Mouse (Mus musculus): ENCODE measurements at regions not wholly inside any gene's neighbourhood (a gene's known extent, or its start where the extent isn't known, plus 50 kb on each side); places are given as distances from the start of the nearest gene placed in this dataset.
A peak's percentile ranks its signal among the peaks of the same experiment; 100 is the strongest.

DNA sequence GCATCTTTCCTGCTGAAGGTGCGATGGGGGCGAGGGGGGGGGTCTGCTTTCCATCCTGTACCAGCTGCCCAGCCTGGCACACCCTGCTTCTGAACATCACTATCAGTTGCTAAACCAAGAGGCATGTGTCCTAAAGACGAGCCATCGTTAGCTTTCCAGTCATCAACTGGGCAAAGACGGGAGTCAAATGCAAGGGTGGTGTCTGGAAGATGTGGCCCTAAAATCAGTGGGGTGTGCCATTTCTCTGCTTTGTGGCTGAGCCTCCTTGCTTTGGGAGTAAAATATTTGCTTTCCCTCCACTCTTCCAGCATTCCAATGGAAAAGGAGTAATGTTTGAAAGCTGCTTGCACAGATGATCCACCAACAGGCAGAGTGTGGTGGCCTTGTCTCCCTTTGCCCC lies 246.0 kb upstream of the Irx1 start:
- H3K4me2 ChIP-seq (ENCODE audit: low read length) = no peak overlapping the region
- no peak overlapping the region for H3K4me3 ChIP-seq (ENCODE audit: low read depth, low read length)
- DNase-seq (ENCODE audit: low spot score) (no peak), ATAC-seq (no peak)
- WGBS = 87% methylated on average over 5 of the region's 5 CpGs
- H3K27me3 ChIP-seq (replicated peaks; ENCODE audit: control insufficient read depth, insufficient read depth, low read length) = no peaks in the 10 kb centered on the region
- no peaks in the 10 kb centered on the region for H3K9me3 ChIP-seq (replicated peaks; ENCODE audit: control insufficient read depth, low read length)
- H3K9ac ChIP-seq (ENCODE audit: low read length) = no peak overlapping the region
- no peak overlapping the region for H3K27ac ChIP-seq (ENCODE audit: low read depth, low read length)
- no peaks in the 10 kb centered on the region for H3K36me3 ChIP-seq (ENCODE audit: control insufficient read depth, insufficient read depth, low read length)
- H3K4me1 ChIP-seq (ENCODE audit: control insufficient read depth, insufficient read depth, low read length) = no peaks in the 10 kb centered on the region

DNA sequence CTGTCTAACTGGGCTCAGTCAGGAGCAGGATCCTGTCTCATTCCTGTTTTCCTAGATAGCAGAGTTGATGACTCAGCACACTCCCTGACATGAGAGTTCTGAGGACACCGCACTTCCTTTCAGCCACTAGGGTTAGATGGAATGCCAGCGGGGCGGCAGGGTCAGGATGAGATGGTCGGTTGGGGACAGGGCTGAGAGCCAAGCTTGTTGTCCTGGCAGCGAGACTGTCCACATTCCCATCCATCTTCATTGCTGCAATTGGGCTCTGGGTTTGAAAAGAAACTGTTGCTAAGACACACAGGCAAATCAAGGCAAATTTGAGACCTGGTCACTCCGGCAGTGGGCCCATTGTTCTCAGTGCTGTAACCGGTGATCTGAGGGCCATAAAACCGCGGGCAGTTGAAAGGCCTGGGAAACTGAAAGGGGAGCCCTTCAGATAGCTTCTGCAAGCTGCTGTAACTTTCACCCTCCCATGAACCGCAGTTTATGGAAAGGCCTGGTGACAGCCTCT lies 246.5 kb upstream of the Irx1 start:
- Histone ChIP-seq H3K4me2 (ENCODE audit: low read length) (no peak overlapping the region), H3K9me3 (replicated peaks; ENCODE audit: control insufficient read depth, low read length) (no peaks in the 10 kb centered on the region), H3K4me1 (ENCODE audit: control insufficient read depth, insufficient read depth, low read length) (no peaks in the 10 kb centered on the region), H3K4me3 (ENCODE audit: low read depth, low read length) (no peak overlapping the region), H3K27me3 (replicated peaks; ENCODE audit: control insufficient read depth, insufficient read depth, low read length) (no peaks in the 10 kb centered on the region), H3K27ac (ENCODE audit: low read depth, low read length) (no peak overlapping the region), H3K36me3 (ENCODE audit: control insufficient read depth, insufficient read depth, low read length) (no peaks in the 10 kb centered on the region), H3K9ac (ENCODE audit: low read length) (no peak overlapping the region)
- 23% methylated on average over 10 of the region's 10 CpGs for WGBS
- DNase-seq (ENCODE audit: low spot score) = peak; percentile 2
- no peak for ATAC-seq

DNA sequence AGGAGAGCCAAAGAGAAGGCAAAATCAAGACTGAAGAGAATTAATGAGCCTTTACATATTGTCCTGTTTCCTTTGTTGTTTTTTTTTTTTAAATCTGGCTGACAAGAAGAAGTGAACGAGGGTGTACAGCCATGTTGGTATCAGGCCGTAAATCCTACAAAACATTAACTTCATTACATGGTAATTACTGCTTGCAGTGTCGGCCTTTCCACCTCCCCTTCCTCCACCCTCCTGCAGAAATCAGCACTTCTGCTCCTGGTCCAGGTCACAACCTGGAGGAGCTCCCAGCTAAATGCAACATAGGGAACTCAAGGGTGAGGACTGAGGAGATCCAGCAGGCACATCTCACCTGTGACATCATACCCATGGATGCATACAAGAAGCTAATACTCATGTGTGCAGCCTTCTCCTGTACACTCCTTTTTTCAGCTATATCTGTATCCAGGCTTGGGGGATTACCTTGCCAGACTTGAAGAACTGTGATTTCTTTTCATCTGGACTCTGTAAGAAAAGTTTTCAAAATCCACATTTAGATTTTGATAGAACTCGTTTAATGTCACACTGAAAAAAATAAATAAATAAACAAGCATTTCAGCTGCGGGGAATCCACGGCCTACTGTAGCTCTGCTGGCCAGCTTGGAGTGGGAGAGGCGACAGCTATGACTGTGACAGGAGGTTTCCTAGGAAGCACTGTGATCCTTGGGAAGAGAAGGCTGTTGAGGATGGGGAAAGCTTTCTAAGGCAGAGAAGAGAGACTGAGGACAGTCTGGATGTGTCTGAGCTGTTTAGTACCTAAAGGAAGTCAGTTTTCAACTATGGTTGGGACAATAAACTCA lies 247.2 kb upstream of the Irx1 start:
- Histone ChIP-seq H3K4me1 (ENCODE audit: control insufficient read depth, insufficient read depth, low read length) (no peaks in the 10 kb centered on the region), H3K9ac (ENCODE audit: low read length) (no peak overlapping the region), H3K4me3 (ENCODE audit: low read depth, low read length) (no peak overlapping the region), H3K27ac (ENCODE audit: low read depth, low read length) (no peak overlapping the region), H3K4me2 (ENCODE audit: low read length) (no peak overlapping the region), H3K27me3 (replicated peaks; ENCODE audit: control insufficient read depth, insufficient read depth, low read length) (no peaks in the 10 kb centered on the region), H3K36me3 (ENCODE audit: control insufficient read depth, insufficient read depth, low read length) (no peaks in the 10 kb centered on the region), H3K9me3 (replicated peaks; ENCODE audit: control insufficient read depth, low read length) (no peaks in the 10 kb centered on the region)
- WGBS = 57% methylated on average over 7 of the region's 7 CpGs
- no peak for ATAC-seq
- no peak for DNase-seq (ENCODE audit: low spot score)

DNA sequence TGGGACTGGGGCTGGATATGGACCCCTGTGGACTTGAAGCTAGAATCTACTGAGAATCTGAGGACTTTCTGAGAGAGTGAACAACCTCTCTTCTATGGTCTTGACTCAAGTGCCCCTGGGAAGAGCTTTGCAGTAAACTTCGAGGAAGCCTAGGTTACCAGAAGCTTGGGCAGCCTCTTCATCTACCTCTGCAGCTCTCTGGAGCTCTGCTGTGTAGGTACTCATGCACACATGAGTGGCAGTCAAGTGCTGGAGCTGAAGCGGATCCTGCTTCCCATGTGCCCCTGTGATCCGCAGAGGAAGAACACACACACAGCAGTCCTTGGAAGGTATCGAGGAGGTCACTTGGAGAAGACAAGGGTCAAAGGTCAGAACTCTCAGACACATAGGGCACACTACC lies 248.2 kb upstream of the Irx1 start:
- 86% methylated on average over 4 of the region's 4 CpGs for WGBS
- Histone ChIP-seq H3K4me2 (ENCODE audit: low read length) (no peak overlapping the region), H3K9ac (ENCODE audit: low read length) (no peak overlapping the region), H3K4me1 (ENCODE audit: control insufficient read depth, insufficient read depth, low read length) (no peaks in the 10 kb centered on the region), H3K27ac (ENCODE audit: low read depth, low read length) (no peak overlapping the region), H3K4me3 (ENCODE audit: low read depth, low read length) (no peak overlapping the region), H3K36me3 (ENCODE audit: control insufficient read depth, insufficient read depth, low read length) (no peaks in the 10 kb centered on the region), H3K9me3 (replicated peaks; ENCODE audit: control insufficient read depth, low read length) (no peaks in the 10 kb centered on the region), H3K27me3 (replicated peaks; ENCODE audit: control insufficient read depth, insufficient read depth, low read length) (no peaks in the 10 kb centered on the region)
- ATAC-seq = no peak
- no peak for DNase-seq (ENCODE audit: low spot score)

GRCm38 (mm10) chr13:72212747-72213146 lies 249.2 kb upstream of the Irx1 start:
- Histone ChIP-seq H3K4me2 (ENCODE audit: low read length) (no peak overlapping the region), H3K27ac (ENCODE audit: low read depth, low read length) (no peak overlapping the region), H3K27me3 (replicated peaks; ENCODE audit: control insufficient read depth, insufficient read depth, low read length) (no peaks in the 10 kb centered on the region), H3K4me1 (ENCODE audit: control insufficient read depth, insufficient read depth, low read length) (no peaks in the 10 kb centered on the region), H3K9ac (ENCODE audit: low read length) (no peak overlapping the region), H3K36me3 (ENCODE audit: control insufficient read depth, insufficient read depth, low read length) (no peaks in the 10 kb centered on the region), H3K4me3 (ENCODE audit: low read depth, low read length) (no peak overlapping the region), H3K9me3 (replicated peaks; ENCODE audit: control insufficient read depth, low read length) (no peaks in the 10 kb centered on the region)
- WGBS = 78% methylated on average over 2 of the region's 2 CpGs
- ATAC-seq = no peak
- DNase-seq (ENCODE audit: low spot score) = no peak

- H3K4me2 ChIP-seq (ENCODE audit: low read length) = no peak overlapping the region
- H3K27me3 ChIP-seq (replicated peaks; ENCODE audit: control insufficient read depth, insufficient read depth, low read length) = no peaks in the 10 kb centered on the region
- no peaks in the 10 kb centered on the region for H3K4me1 ChIP-seq (ENCODE audit: control insufficient read depth, insufficient read depth, low read length)
- H3K4me3 ChIP-seq (ENCODE audit: low read depth, low read length) = no peak overlapping the region
- no peak overlapping the region for H3K27ac ChIP-seq (ENCODE audit: low read depth, low read length)
- no peaks in the 10 kb centered on the region for H3K9me3 ChIP-seq (replicated peaks; ENCODE audit: control insufficient read depth, low read length)
- 74% methylated on average over 2 of the region's 2 CpGs for WGBS
- DNase-seq (ENCODE audit: low spot score) (peak; percentile 42), ATAC-seq (peak; percentile 73)
- H3K36me3 ChIP-seq (ENCODE audit: control insufficient read depth, insufficient read depth, low read length) = no peaks in the 10 kb centered on the region
- H3K9ac ChIP-seq (ENCODE audit: low read length) = no peak overlapping the region
These were observed 255.8 kb upstream of the Irx1 start for GRCm38 (mm10) chr13:72219329-72219728.

GRCm38 (mm10) chr13:72227102-72227501 lies 263.6 kb upstream of the Irx1 start:
- DNase-seq (ENCODE audit: low spot score) = no peak
- H3K9me3 ChIP-seq (replicated peaks; ENCODE audit: control insufficient read depth, low read length) = no peaks in the 10 kb centered on the region
- H3K27me3 ChIP-seq (replicated peaks; ENCODE audit: control insufficient read depth, insufficient read depth, low read length) = no peaks in the 10 kb centered on the region
- WGBS = 90% methylated on average over 1 of the region's 1 CpGs
- H3K9ac ChIP-seq (ENCODE audit: low read length) = no peak overlapping the region
- no peak overlapping the region for H3K4me2 ChIP-seq (ENCODE audit: low read length)
- no peak overlapping the region for H3K27ac ChIP-seq (ENCODE audit: low read depth, low read length)
- H3K4me1 ChIP-seq (ENCODE audit: control insufficient read depth, insufficient read depth, low read length) = 0 out of 2 replicates have a peak, but pooled peaks cover 2% of the 10 kb centered on the region
- H3K4me3 ChIP-seq (ENCODE audit: low read depth, low read length) = no peak overlapping the region
- H3K36me3 ChIP-seq (ENCODE audit: control insufficient read depth, insufficient read depth, low read length) = no peaks in the 10 kb centered on the region
- no peak for ATAC-seq

DNA sequence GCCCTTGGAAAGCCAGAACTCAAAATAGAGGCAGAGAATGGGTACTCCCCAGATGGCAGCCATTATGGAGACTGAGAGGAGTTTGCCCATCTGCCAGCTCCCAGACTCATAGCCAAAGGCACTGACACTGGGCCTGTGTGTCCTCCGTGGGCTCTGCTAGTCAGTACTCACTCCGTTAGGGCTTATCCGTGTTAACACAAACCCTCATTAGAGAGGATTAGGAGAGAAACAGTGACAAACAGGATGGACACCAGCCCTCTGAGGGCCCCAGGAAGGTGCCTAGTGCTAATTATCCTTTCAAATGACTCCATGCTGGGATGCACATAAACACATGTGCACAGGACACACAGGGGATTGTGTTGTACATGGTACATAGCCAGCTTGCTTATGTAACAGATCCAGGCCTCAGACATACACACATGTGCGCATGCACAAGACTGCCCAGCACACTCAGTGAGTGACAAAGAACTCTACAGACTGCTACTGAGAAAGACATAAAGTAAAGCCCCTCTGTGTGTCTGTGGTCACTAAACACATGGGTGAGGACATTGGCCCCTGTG lies 267.6 kb upstream of the Irx1 start:
- 30% methylated on average over 4 of the region's 4 CpGs for WGBS
- H3K27ac ChIP-seq (ENCODE audit: low read depth, low read length) = no peak overlapping the region
- no peak overlapping the region for H3K4me2 ChIP-seq (ENCODE audit: low read length)
- no peaks in the 10 kb centered on the region for H3K36me3 ChIP-seq (ENCODE audit: control insufficient read depth, insufficient read depth, low read length)
- H3K9me3 ChIP-seq (replicated peaks; ENCODE audit: control insufficient read depth, low read length) = no peaks in the 10 kb centered on the region
- peak; percentile 23 for DNase-seq (ENCODE audit: low spot score)
- ATAC-seq = peak; percentile 50; the same call in 1 of the 2 replicates
- no peaks in the 10 kb centered on the region for H3K4me1 ChIP-seq (ENCODE audit: control insufficient read depth, insufficient read depth, low read length)
- H3K4me3 ChIP-seq (ENCODE audit: low read depth, low read length) = no peak overlapping the region
- H3K9ac ChIP-seq (ENCODE audit: low read length) = no peak overlapping the region
- H3K27me3 ChIP-seq (replicated peaks; ENCODE audit: control insufficient read depth, insufficient read depth, low read length) = no peaks in the 10 kb centered on the region

GRCm38 (mm10) chr13:72232080-72232479 lies 268.6 kb upstream of the Irx1 start:
- Histone ChIP-seq H3K27me3 (replicated peaks; ENCODE audit: control insufficient read depth, insufficient read depth, low read length) (no peaks in the 10 kb centered on the region), H3K9me3 (replicated peaks; ENCODE audit: control insufficient read depth, low read length) (no peaks in the 10 kb centered on the region), H3K4me3 (ENCODE audit: low read depth, low read length) (no peak overlapping the region), H3K4me2 (ENCODE audit: low read length) (no peak overlapping the region), H3K9ac (ENCODE audit: low read length) (no peak overlapping the region), H3K36me3 (ENCODE audit: control insufficient read depth, insufficient read depth, low read length) (no peaks in the 10 kb centered on the region), H3K27ac (ENCODE audit: low read depth, low read length) (no peak overlapping the region), H3K4me1 (ENCODE audit: control insufficient read depth, insufficient read depth, low read length) (no peaks in the 10 kb centered on the region)
- ATAC-seq (no peak), DNase-seq (ENCODE audit: low spot score) (no peak)

All from forebrain, embryonic 14.5 days (tissue).